Mouse (Mus musculus) CD8-positive naive resting alpha-beta T cell, adult 2 months (primary cell): ENCODE data around the gene Efemp2.
A peak's percentile ranks its signal among the peaks of the same experiment; 100 is the strongest.

Source experiments
- DNase-seq, 2 experiments: peaks; one replicate each; pipeline ENCODE4 v3.0.0; 2022; ENCODE audit warnings: low read depth in 2 of 2, low spot score in 2 of 2

Efemp2 gene

GRCm38 (mm10) chr19:5451766-5452165 lies 22.0 kb upstream of the Efemp2 start:
- DNase-seq, result no peak

GRCm38 (mm10) chr19:5455037-5455436 lies 18.7 kb upstream of the Efemp2 start:
- DNase-seq, result no peak

GRCm38 (mm10) chr19:5455568-5455967 lies 18.2 kb upstream of the Efemp2 start:
- DNase-seq, result no peak

GRCm38 (mm10) chr19:5456241-5456921 lies 17.4 kb upstream of the Efemp2 start:
- DNase-seq, result no peak

- DNase-seq, result peak; percentile 77 to 91
Measured at GRCm38 (mm10) chr19:5456922-5457745, 16.6 kb upstream of the Efemp2 start.

- DNase-seq, result no peak
Measured at GRCm38 (mm10) chr19:5457746-5458442, 15.9 kb upstream of the Efemp2 start, which contains the start of gene Ccdc85b. Gene Ccdc85b (minus strand): TSS chr19:5457894.

- no peak for DNase-seq
Measured at GRCm38 (mm10) chr19:5459019-5459418, 14.7 kb upstream of the Efemp2 start.

- no peak for DNase-seq
Measured at GRCm38 (mm10) chr19:5459896-5460295, 13.9 kb upstream of the Efemp2 start.

- peak; percentile 75 to 84 for DNase-seq
Measured at GRCm38 (mm10) chr19:5460465-5460911, 13.3 kb upstream of the Efemp2 start, which contains the start of gene Fibp. Gene Fibp (plus strand): TSS chr19:5460615.

- DNase-seq, result no peak
Measured at GRCm38 (mm10) chr19:5461411-5461810, 12.3 kb upstream of the Efemp2 start.

- DNase-seq, result no peak
Measured at GRCm38 (mm10) chr19:5463212-5463611, 10.5 kb upstream of the Efemp2 start.

- DNase-seq, result peak; percentile 49 to 65
Measured at GRCm38 (mm10) chr19:5463791-5464562, 9.8 kb upstream of the Efemp2 start.

- DNase-seq, result no peak
Measured at GRCm38 (mm10) chr19:5465037-5465436, 8.7 kb upstream of the Efemp2 start.

GRCm38 (mm10) chr19:5466916-5467500 lies 6.7 kb upstream of the Efemp2 start:
- DNase-seq, result no peak

GRCm38 (mm10) chr19:5468374-5468773 lies 5.4 kb upstream of the Efemp2 start, which contains the start of gene Ctsw:
Gene Ctsw (minus strand): TSS chr19:5468507.
- DNase-seq, result peak; percentile 49 to 63

GRCm38 (mm10) chr19:5471846-5472245 lies 1.9 kb upstream of the Efemp2 start:
- DNase-seq, result no peak

GRCm38 (mm10) chr19:5472857-5473256 lies 897 bp upstream of the Efemp2 start:
- no peak for DNase-seq

- DNase-seq, result no peak
Measured at GRCm38 (mm10) chr19:5474281-5475068, 721 bp downstream of the Efemp2 start.

- no peak for DNase-seq
Measured at GRCm38 (mm10) chr19:5475069-5475714, 1.4 kb downstream of the Efemp2 start.
